Mouse (Mus musculus): Measurements from ENCODE around the gene Grtp1.

- TF ChIP-seq CTCF (IDR thresholded peaks at IDR 0.05; ENCODE audit: low read depth, low read length), result no peak
- no peak for TF ChIP-seq EP300 (IDR thresholded peaks at IDR 0.05; ENCODE audit: insufficient read depth, low read depth, low read length)
These were observed 9.3 kb upstream of the Grtp1 start for GRCm38 (mm10) chr8:13209770-13210169.

All from ES-Bruce4 (cell line).